Mouse (Mus musculus) stomach, embryonic 15.5 days (tissue): ENCODE data around the gene Adra2b. TPM values are rescaled to one million over a fixed set of nuclear protein-coding genes. Genes with fewer than 3 reads are reported as not detected.
A peak's percentile ranks its signal among the peaks of the same experiment; 100 is the strongest.

ENCODE experiments used
- ATAC-seq: fragments of 200-750 bp; cut with Nextera tagmentation; 2 replicates; pipeline ENCODE4 v1.8.0; 2017; ENCODE audit warnings: low read depth, moderate number of reproducible peaks, moderate TSS enrichment; ENCODE audit not compliant: insufficient read depth, low FRiP score
- H3K27ac ChIP-seq: fragments of 300-500 bp; sonication (generic); 2 replicates; pipeline ENCODE4 v1.5.1; 2015; ENCODE audit warnings: mild to moderate bottlenecking, inconsistent platforms
- H3K27me3 ChIP-seq: fragments of 300-500 bp; sonication (generic); replicated peaks from 2 replicates; pipeline ENCODE4 v1.6.1; 2015; ENCODE audit warnings: inconsistent platforms
- H3K36me3 ChIP-seq: fragments of 300-500 bp; sonication (generic); 2 replicates; pipeline ENCODE4 v1.6.1; 2015; ENCODE audit warnings: inconsistent platforms
- H3K4me1 ChIP-seq: fragments of 300-500 bp; sonication (generic); 2 replicates; pipeline ENCODE4 v1.6.1; 2015; ENCODE audit warnings: inconsistent platforms
- H3K4me2 ChIP-seq: fragments of 300-500 bp; sonication (generic); 2 replicates; pipeline ENCODE4 v1.6.1; 2015; ENCODE audit warnings: mild to moderate bottlenecking, inconsistent platforms
- H3K4me3 ChIP-seq: fragments of 300-500 bp; sonication (generic); replicated peaks from 2 replicates; pipeline ENCODE4 v1.5.1; 2015; ENCODE audit warnings: inconsistent platforms
- H3K9ac ChIP-seq: fragments of 300-500 bp; sonication (generic); 2 replicates; pipeline ENCODE4 v1.6.1; 2015; ENCODE audit warnings: inconsistent platforms
- H3K9me3 ChIP-seq: fragments of 300-500 bp; sonication (generic); 2 replicates; pipeline ENCODE4 v1.6.1; 2016; ENCODE audit warnings: inconsistent platforms
- WGBS: fragments of 180-500 bp; shearing (Covaris S2); methylation state at CpG from one replicate; pipeline ENCODE4 v1.1.7; 2015; 5-methylcytosine and 5-hydroxymethylcytosine counted together
- polyA plus RNA-seq: library from polyadenylated mRNA; unstranded; fragments of >200 nt; fragmentation: Nextera tagmentation; extraction: Ambion mirVana; gene quantifications from 2 replicates; pipeline ENCODE4 v1.2.1, GENCODE M21; 2015

The Adra2b gene
- polyA plus RNA-seq: 2.6 and 3.2 TPM in 2 replicates

- WGBS: under 1% methylated on average over 47 of the region's 49 CpGs
- H3K27ac ChIP-seq: no peak within 1 kb of the TSS
- no peaks in the 10 kb centered on the region for H3K9me3 ChIP-seq
- peak within 1 kb of the TSS; percentile 89 for H3K4me2 ChIP-seq
- H3K27me3 ChIP-seq: peaks cover 56% of the 10 kb centered on the region
- peak; percentile 82 for ATAC-seq
- peaks cover 22% of the 10 kb centered on the region for H3K4me1 ChIP-seq
- H3K36me3 ChIP-seq: no peaks in the 10 kb centered on the region
- peak within 1 kb of the TSS; percentile 44 for H3K4me3 ChIP-seq
- no peak within 1 kb of the TSS for H3K9ac ChIP-seq
These were observed at the start of gene Adra2b for GRCm38 (mm10) chr2:127362459-127363281. Adra2b (plus strand) TSS chr2:127363208.

GRCm38 (mm10) chr2:127313878-127314277, 49.1 kb upstream of the Adra2b start:
- H3K4me2 ChIP-seq: no peak overlapping the region
- H3K4me1 ChIP-seq: no peaks in the 10 kb centered on the region
- ATAC-seq: peak; percentile 22; the same call in 1 of the 2 replicates
- H3K9ac ChIP-seq: no peak overlapping the region
- H3K4me3 ChIP-seq: no peak overlapping the region
- H3K27me3 ChIP-seq: no peaks in the 10 kb centered on the region
- WGBS: 67% methylated on average over 4 of the region's 4 CpGs
- H3K9me3 ChIP-seq: no peaks in the 10 kb centered on the region
- no peak overlapping the region for H3K27ac ChIP-seq
- no peaks in the 10 kb centered on the region for H3K36me3 ChIP-seq

- 60% methylated on average over 6 of the region's 6 CpGs for WGBS
- H3K9ac ChIP-seq: no peak overlapping the region
- H3K4me3 ChIP-seq: no peak overlapping the region
- ATAC-seq: no peak
- no peaks in the 10 kb centered on the region for H3K36me3 ChIP-seq
- H3K9me3 ChIP-seq: no peaks in the 10 kb centered on the region
- H3K4me2 ChIP-seq: no peak overlapping the region
- no peaks in the 10 kb centered on the region for H3K4me1 ChIP-seq
- no peak overlapping the region for H3K27ac ChIP-seq
- no peaks in the 10 kb centered on the region for H3K27me3 ChIP-seq
These were observed 48.4 kb upstream of the Adra2b start for GRCm38 (mm10) chr2:127314467-127315154.

GRCm38 (mm10) chr2:127315155-127315470, 47.9 kb upstream of the Adra2b start:
- Histone ChIP-seq H3K9ac (no peak overlapping the region), H3K9me3 (no peaks in the 10 kb centered on the region), H3K4me2 (no peak overlapping the region), H3K36me3 (no peaks in the 10 kb centered on the region), H3K27me3 (no peaks in the 10 kb centered on the region), H3K4me1 (no peaks in the 10 kb centered on the region), H3K4me3 (no peak overlapping the region), H3K27ac (no peak overlapping the region)
- WGBS: 86% methylated on average over 1 of the region's 1 CpGs
- ATAC-seq: no peak

- Histone ChIP-seq H3K4me1 (no peaks in the 10 kb centered on the region), H3K4me3 (no peak overlapping the region), H3K9me3 (no peaks in the 10 kb centered on the region), H3K27ac (no peak overlapping the region), H3K36me3 (no peaks in the 10 kb centered on the region), H3K9ac (no peak overlapping the region), H3K27me3 (no peaks in the 10 kb centered on the region), H3K4me2 (no peak overlapping the region)
- 72% methylated on average over 5 of the region's 5 CpGs for WGBS
- no peak for ATAC-seq
These were observed 46.6 kb upstream of the Adra2b start for GRCm38 (mm10) chr2:127316431-127316830.

- H3K36me3 ChIP-seq: no peaks in the 10 kb centered on the region
- WGBS: 87% methylated on average over 4 of the region's 4 CpGs
- no peak overlapping the region for H3K4me3 ChIP-seq
- no peaks in the 10 kb centered on the region for H3K27me3 ChIP-seq
- H3K27ac ChIP-seq: no peak overlapping the region
- H3K4me2 ChIP-seq: no peak overlapping the region
- no peaks in the 10 kb centered on the region for H3K9me3 ChIP-seq
- no peak overlapping the region for H3K9ac ChIP-seq
- ATAC-seq: no peak
- no peaks in the 10 kb centered on the region for H3K4me1 ChIP-seq
These were observed 44.9 kb upstream of the Adra2b start for GRCm38 (mm10) chr2:127318136-127318535.

- Histone ChIP-seq H3K27me3 (no peaks in the 10 kb centered on the region), H3K4me1 (no peaks in the 10 kb centered on the region), H3K9me3 (no peaks in the 10 kb centered on the region), H3K4me3 (no peak overlapping the region), H3K36me3 (no peaks in the 10 kb centered on the region), H3K27ac (no peak overlapping the region), H3K9ac (no peak overlapping the region), H3K4me2 (no peak overlapping the region)
- 59% methylated on average over 4 of the region's 4 CpGs for whole genome bisulfite sequencing
- ATAC-seq: no peak
These were observed 43.9 kb upstream of the Adra2b start for GRCm38 (mm10) chr2:127319071-127319470.

GRCm38 (mm10) chr2:127322671-127323285, 40.2 kb upstream of the Adra2b start:
- H3K9me3 ChIP-seq: no peaks in the 10 kb centered on the region
- no peaks in the 10 kb centered on the region for H3K36me3 ChIP-seq
- H3K27ac ChIP-seq: no peak overlapping the region
- no peak overlapping the region for H3K4me2 ChIP-seq
- 74% methylated on average over 6 of the region's 6 CpGs for WGBS
- no peak overlapping the region for H3K4me3 ChIP-seq
- no peak overlapping the region for H3K9ac ChIP-seq
- H3K27me3 ChIP-seq: no peaks in the 10 kb centered on the region
- ATAC-seq: no peak
- no peaks in the 10 kb centered on the region for H3K4me1 ChIP-seq

GRCm38 (mm10) chr2:127323667-127324066, 39.3 kb upstream of the Adra2b start:
- 77% methylated on average over 1 of the region's 1 CpGs for WGBS
- no peak overlapping the region for H3K4me2 ChIP-seq

GRCm38 (mm10) chr2:127324456-127324855, 38.6 kb upstream of the Adra2b start:
- H3K9me3 ChIP-seq: no peaks in the 10 kb centered on the region
- H3K36me3 ChIP-seq: no peaks in the 10 kb centered on the region
- no peak overlapping the region for H3K9ac ChIP-seq
- H3K27me3 ChIP-seq: no peaks in the 10 kb centered on the region
- ATAC-seq: no peak
- no peaks in the 10 kb centered on the region for H3K4me1 ChIP-seq
- H3K4me3 ChIP-seq: no peak overlapping the region
- 48% methylated on average over 7 of the region's 7 CpGs for whole genome bisulfite sequencing
- no peak overlapping the region for H3K27ac ChIP-seq
- H3K4me2 ChIP-seq: no peak overlapping the region

More at GRCm38 (mm10) chr2:127323667-127324066, 39.3 kb upstream of the Adra2b start:
- Histone ChIP-seq H3K27ac (no peak overlapping the region), H3K36me3 (no peaks in the 10 kb centered on the region), H3K27me3 (no peaks in the 10 kb centered on the region), H3K4me1 (no peaks in the 10 kb centered on the region), H3K9ac (no peak overlapping the region), H3K4me3 (no peak overlapping the region), H3K9me3 (no peaks in the 10 kb centered on the region)
- ATAC-seq: no peak

- Histone ChIP-seq H3K4me1 (no peaks in the 10 kb centered on the region), H3K9me3 (no peaks in the 10 kb centered on the region), H3K27ac (no peak overlapping the region), H3K36me3 (no peaks in the 10 kb centered on the region), H3K9ac (no peak overlapping the region), H3K4me3 (no peak overlapping the region), H3K27me3 (no peaks in the 10 kb centered on the region; the same call in 1 of the 2 replicates), H3K4me2 (no peak overlapping the region)
- WGBS: 67% methylated on average over 12 of the region's 12 CpGs
- ATAC-seq: peak; percentile 37; the same call in 1 of the 2 replicates
These were observed 34.7 kb upstream of the Adra2b start for GRCm38 (mm10) chr2:127328090-127328851.
